Mouse (Mus musculus): ENCODE results near the gene Krt28. TPM values are rescaled to one million over a fixed set of nuclear protein-coding genes. Genes with fewer than 3 reads are reported as not detected.

Gene Krt28
- polyA plus RNA-seq, 1 experiment = not detected

- Histone ChIP-seq H3K4me3 (replicated peaks; ENCODE audit: control insufficient read depth, low read depth, low read length) (no peak overlapping the region), H3K4me1 (ENCODE audit: control insufficient read depth, insufficient read depth, low read length) (no peaks in the 10 kb centered on the region), H3K27ac (ENCODE audit: control insufficient read depth, insufficient read depth, low read depth, low read length, poor library complexity) (no peak overlapping the region)
- 73% methylated on average over 8 of the region's 8 CpGs for WGBS
- TF ChIP-seq POLR2A (IDR thresholded peaks at IDR 0.05; ENCODE audit: borderline replicate concordance, control insufficient read depth, low read depth, low read length) (no peak), CTCF (IDR thresholded peaks at IDR 0.05; ENCODE audit: control insufficient read depth, insufficient read depth, low read length) (no peak)
Observed at GRCm38 (mm10) chr11:99316543-99316942, 58.2 kb downstream of the Krt28 start.

Other genes starting within 250 kb of the Krt28 start
- gene Ccr7, start 219.8 kb downstream of the Krt28 start, polyA plus RNA-seq (2011; ENCODE audit: insufficient read depth, insufficient read length, low replicate concordance, missing spikeins) = 1.5 and 9.7 TPM in 2 replicates
- 196 and 201 TPM in 2 replicates for gene Smarce1, start 143.9 kb downstream of the Krt28 start, polyA plus RNA-seq (2011; ENCODE audit: insufficient read depth, insufficient read length, low replicate concordance, missing spikeins)
- gene Krt222, start 130.8 kb downstream of the Krt28 start, polyA plus RNA-seq (2011; ENCODE audit: insufficient read depth, insufficient read length, low replicate concordance, missing spikeins) = 0.95 TPM in 1 of 2 replicates, not detected in the other
- not detected in 2 replicates for gene Krt24, start 89.6 kb downstream of the Krt28 start, polyA plus RNA-seq (2011; ENCODE audit: insufficient read depth, insufficient read length, low replicate concordance, missing spikeins)
- not detected in 2 replicates for gene Krt25, start 52.0 kb downstream of the Krt28 start, polyA plus RNA-seq (2011; ENCODE audit: insufficient read depth, insufficient read length, low replicate concordance, missing spikeins)
- gene Krt26, start 36.9 kb downstream of the Krt28 start, polyA plus RNA-seq (2011; ENCODE audit: insufficient read depth, insufficient read length, low replicate concordance, missing spikeins) = not detected in 2 replicates
- gene Krt27, start 23.8 kb downstream of the Krt28 start, polyA plus RNA-seq (2011; ENCODE audit: insufficient read depth, insufficient read length, low replicate concordance, missing spikeins) = 2.6 TPM in 1 of 2 replicates, not detected in the other
- gene Krt10, start 14.5 kb upstream of the Krt28 start, polyA plus RNA-seq (2011; ENCODE audit: insufficient read depth, insufficient read length, low replicate concordance, missing spikeins) = not detected in 2 replicates
- gene Krt12, start 47.4 kb upstream of the Krt28 start, polyA plus RNA-seq (2011; ENCODE audit: insufficient read depth, insufficient read length, low replicate concordance, missing spikeins) = not detected in 2 replicates
- gene Krt20, start 63.2 kb upstream of the Krt28 start, polyA plus RNA-seq (2011; ENCODE audit: insufficient read depth, insufficient read length, low replicate concordance, missing spikeins) = not detected in 2 replicates
- not detected in 2 replicates for gene Krt23, start 118.2 kb upstream of the Krt28 start, polyA plus RNA-seq (2011; ENCODE audit: insufficient read depth, insufficient read length, low replicate concordance, missing spikeins)
- gene Krt39, start 146.4 kb upstream of the Krt28 start, polyA plus RNA-seq (2011; ENCODE audit: insufficient read depth, insufficient read length, low replicate concordance, missing spikeins) = not detected in 2 replicates
- not detected in 2 replicates for gene Krt40, start 168.3 kb upstream of the Krt28 start, polyA plus RNA-seq (2011; ENCODE audit: insufficient read depth, insufficient read length, low replicate concordance, missing spikeins)
- not detected in 2 replicates for gene Krtap3-3, start 176.0 kb upstream of the Krt28 start, polyA plus RNA-seq (2011; ENCODE audit: insufficient read depth, insufficient read length, low replicate concordance, missing spikeins)
- not detected in 2 replicates for gene Krtap3-2, start 181.9 kb upstream of the Krt28 start, polyA plus RNA-seq (2011; ENCODE audit: insufficient read depth, insufficient read length, low replicate concordance, missing spikeins)
- not detected in 2 replicates for gene Gm11939, start 184.6 kb upstream of the Krt28 start, polyA plus RNA-seq (2011; ENCODE audit: insufficient read depth, insufficient read length, low replicate concordance, missing spikeins)
- not detected in 2 replicates for gene Krtap3-1, start 191.7 kb upstream of the Krt28 start, polyA plus RNA-seq (2011; ENCODE audit: insufficient read depth, insufficient read length, low replicate concordance, missing spikeins)
- 1.5 TPM in 1 of 2 replicates, not detected in the other for gene Krtap1-5, start 206.1 kb upstream of the Krt28 start, polyA plus RNA-seq (2011; ENCODE audit: insufficient read depth, insufficient read length, low replicate concordance, missing spikeins)
- not detected in 2 replicates for gene Krtap1-4, start 208.8 kb upstream of the Krt28 start, polyA plus RNA-seq (2011; ENCODE audit: insufficient read depth, insufficient read length, low replicate concordance, missing spikeins)
- gene Krtap1-3, start 216.4 kb upstream of the Krt28 start, polyA plus RNA-seq (2011; ENCODE audit: insufficient read depth, insufficient read length, low replicate concordance, missing spikeins) = not detected in 2 replicates
- not detected in 2 replicates for gene Krtap9-3, start 223.2 kb upstream of the Krt28 start, polyA plus RNA-seq (2011; ENCODE audit: insufficient read depth, insufficient read length, low replicate concordance, missing spikeins)
- not detected in 2 replicates for gene Gm11938, start 228.4 kb upstream of the Krt28 start, polyA plus RNA-seq (2011; ENCODE audit: insufficient read depth, insufficient read length, low replicate concordance, missing spikeins)
- not detected in 2 replicates for gene Gm11937, start 235.3 kb upstream of the Krt28 start, polyA plus RNA-seq (2011; ENCODE audit: insufficient read depth, insufficient read length, low replicate concordance, missing spikeins)
- gene Krtap2-4, start 239.9 kb upstream of the Krt28 start, polyA plus RNA-seq (2011; ENCODE audit: insufficient read depth, insufficient read length, low replicate concordance, missing spikeins) = not detected in 2 replicates
- gene Gm11562, start 245.5 kb upstream of the Krt28 start, polyA plus RNA-seq (2011; ENCODE audit: insufficient read depth, insufficient read length, low replicate concordance, missing spikeins) = not detected in 2 replicates